Mouse (Mus musculus): ENCODE measurements around the gene Gm7247. TPM values are rescaled to one million over a fixed set of nuclear protein-coding genes. Genes with fewer than 3 reads are reported as not detected.
"Not testable (repeated sequence)": the region's sequence is repeated elsewhere in the genome, so short reads cannot be mapped to it uniquely, and the experiment has no call there.

The Gm7247 gene
- total RNA-seq, 2 experiments from 2014 or later: not detected

- no peak for DNase-seq
Measured at GRCm38 (mm10) chr14:51496955-51497354, 135.4 kb downstream of the Gm7247 start.

GRCm38 (mm10) chr14:51497958-51498357 is 136.4 kb downstream of the Gm7247 start:
- no peak for DNase-seq

- DNase-seq: no peak
Measured at GRCm38 (mm10) chr14:51499707-51500275, 138.2 kb downstream of the Gm7247 start.

- DNase-seq: no peak
Measured at GRCm38 (mm10) chr14:51500461-51500860, 138.9 kb downstream of the Gm7247 start.

- no peak for DNase-seq
Measured at GRCm38 (mm10) chr14:51507416-51507815, 145.9 kb downstream of the Gm7247 start.

- no peak for DNase-seq
Measured at GRCm38 (mm10) chr14:51552490-51552889, 190.9 kb downstream of the Gm7247 start, which contains the start of gene Gm5622. Gene Gm5622, plus strand, starts transcription at chr14:51552790.

GRCm38 (mm10) chr14:51573963-51574362 is 212.4 kb downstream of the Gm7247 start, which contains the start of gene Gm17175:
Gene Gm17175, minus strand, starts transcription at chr14:51574063.
- DNase-seq: not testable (repeated sequence)

- DNase-seq: not testable (repeated sequence)
Measured at GRCm38 (mm10) chr14:51592039-51592438, 230.5 kb downstream of the Gm7247 start, which contains the start of gene Gm17174. Gene Gm17174, minus strand, starts transcription at chr14:51592139.

- no peak for DNase-seq
Measured at GRCm38 (mm10) chr14:51611210-51611609, 249.7 kb downstream of the Gm7247 start, which contains the start of gene Gm17078. Gene Gm17078, minus strand, starts transcription at chr14:51611310.

Other genes with a start within 250 kb of the Gm7247 start
- gene Eddm3b, start 247.3 kb upstream of the Gm7247 start, total RNA-seq (2021): not detected
- under 1 TPM; 0.34 to 0.69 TPM for gene Rnase6, start 237.8 kb upstream of the Gm7247 start, total RNA-seq (2021)
- gene Rnase1, start 215.0 kb upstream of the Gm7247 start, total RNA-seq (2021): under 1 TPM; 0.55 to 0.99 TPM
- not detected for gene Rnase2b, start 199.5 kb upstream of the Gm7247 start, total RNA-seq (2021)
- not detected for gene Ang2, start 162.6 kb upstream of the Gm7247 start, total RNA-seq (2021)
- gene Ear14, start 158.4 kb upstream of the Gm7247 start, total RNA-seq (2021): not detected
- not detected for gene Rnase2a, start 105.6 kb upstream of the Gm7247 start, total RNA-seq (2021)
- gene Vmn2r88, start 49.1 kb downstream of the Gm7247 start, total RNA-seq (2021): not detected
- not detected for gene Vmn2r89, start 90.1 kb downstream of the Gm7247 start, total RNA-seq (2021)
- not detected for gene Gm5622, start 191.0 kb downstream of the Gm7247 start, total RNA-seq (2021)
- gene Gm17175, start 212.3 kb downstream of the Gm7247 start, total RNA-seq (2021): not detected
- gene Gm17174, start 230.4 kb downstream of the Gm7247 start, total RNA-seq (2021): not detected
- not detected for gene Gm17078, start 249.6 kb downstream of the Gm7247 start, total RNA-seq (2021)

Data from heart, postnatal 4 days (tissue).